ENCODE assay signal across 15 mouse cellular contexts in the genomic region with DNA sequence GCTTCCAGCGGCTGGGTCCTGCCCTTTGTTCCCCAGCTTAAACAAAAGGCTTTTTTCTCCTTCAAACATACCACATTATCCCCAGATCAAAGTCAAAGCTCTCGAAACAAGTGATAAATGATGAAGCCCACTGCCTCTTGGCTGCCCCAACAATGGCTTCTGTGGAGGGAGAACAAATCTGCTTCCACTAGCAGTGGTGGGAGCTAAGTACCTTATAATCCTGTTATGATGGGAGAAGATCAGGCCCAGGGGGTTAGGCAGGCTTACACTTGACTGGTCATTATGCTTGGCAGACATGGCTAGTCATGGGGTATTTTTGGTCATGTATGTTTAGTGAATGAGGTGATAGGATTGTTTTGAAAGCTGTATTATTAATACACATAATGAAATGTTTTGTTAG. TPM values are rescaled to one million over a fixed set of nuclear protein-coding genes. Genes with fewer than 3 reads are reported as not detected.
"Had no signal": no experiment of that assay in that cellular context is flagged by ENCODE, and none has a peak within 500 bp of the region (broad histone marks: within the 10 kb centered on the region; RNA-seq: fewer than 3 reads in every experiment).

No protein-coding gene starts in this region.

- H3K4me1 ChIP-seq: intestine, embryonic 15.5 days; liver, embryonic 13.5 days; megakaryocyte, embryonic 14.5 days; midbrain, embryonic 15.5 days had no signal

- ATAC-seq: intestine, embryonic 15.5 days; liver, postnatal 0 days; lung, postnatal 0 days; midbrain, embryonic 15.5 days had no signal

- H3K9ac ChIP-seq: intestine, embryonic 15.5 days; kidney, embryonic 15.5 days; limb, embryonic 12.5 days; liver, embryonic 13.5 days; liver, postnatal 0 days; midbrain, embryonic 15.5 days had no signal

- H3K4me3 ChIP-seq: intestine, embryonic 15.5 days; kidney, embryonic 15.5 days; left cerebral cortex, adult 2 months; limb, embryonic 12.5 days; liver, embryonic 13.5 days; megakaryocyte, embryonic 14.5 days; midbrain, embryonic 15.5 days had no signal

- H3K36me3 ChIP-seq: intestine, embryonic 15.5 days; kidney, embryonic 15.5 days; limb, embryonic 12.5 days; liver, embryonic 13.5 days; midbrain, embryonic 15.5 days had no signal

- H3K9me3 ChIP-seq: intestine, embryonic 15.5 days; kidney, embryonic 15.5 days; limb, embryonic 12.5 days; liver, embryonic 13.5 days; midbrain, embryonic 15.5 days had no signal

- H3K27ac ChIP-seq: intestine, embryonic 15.5 days; left cerebral cortex, adult 2 months; limb, embryonic 12.5 days; liver, embryonic 13.5 days; macrophage; midbrain, embryonic 15.5 days; stomach, postnatal 0 days had no signal

- H3K4me2 ChIP-seq: intestine, embryonic 15.5 days; kidney, embryonic 15.5 days; limb, embryonic 12.5 days; liver, embryonic 13.5 days; midbrain, embryonic 15.5 days had no signal

- H3K27me3 ChIP-seq: intestine, embryonic 15.5 days; kidney, embryonic 15.5 days; liver, embryonic 13.5 days; megakaryocyte, embryonic 14.5 days; midbrain, embryonic 15.5 days had no signal

- DNase-seq: kidney, adult 18-20 months; kidney, postnatal 25 days; liver; liver, embryonic 13.5 days; liver, postnatal 0 days; thymus, postnatal 14 days had no signal

RNA-seq across cellular contexts. Expression of a gene that starts 57.7 kb away (rescaled TPM):
- polyA plus RNA-seq: macrophage had no signal
